Mouse (Mus musculus) MEL (cell line): ENCODE data around the gene Usp11.

Source experiments
- CTCF ChIP-seq, 3 experiments: IDR thresholded peaks in 2 of 3; conservative IDR thresholded peaks in 1 of 3; 2 replicates each; pipeline ENCODE4 v1.5.1; 2011 to 2012; ENCODE audit warnings: low read length in 3 of 3, low read depth in 2 of 3, mild to moderate bottlenecking in 2 of 3, improper control_type of control experiment in 1 of 3, inconsistent platforms in 1 of 3, mixed read lengths in 1 of 3, moderate library complexity in 1 of 3; ENCODE audit not compliant: control insufficient read depth in 1 of 3, insufficient read depth in 1 of 3, poor library complexity in 1 of 3, severe bottlenecking in 1 of 3
- EP300 ChIP-seq, 2 experiments: IDR thresholded peaks; 2 replicates each; pipeline ENCODE4 v1.6.1; 2011; ENCODE audit warnings: improper control_type of control experiment in 2 of 2, low read length in 2 of 2, low read depth in 1 of 2, mild to moderate bottlenecking in 1 of 2
- HCFC1 ChIP-seq: IDR thresholded peaks from 2 replicates; pipeline ENCODE4 v1.6.1; 2012; ENCODE audit warnings: low read depth, mild to moderate bottlenecking, inconsistent platforms, low read length, improper control_type of control experiment, moderate library complexity
- MAX ChIP-seq: IDR thresholded peaks from 2 replicates; pipeline ENCODE4 v1.6.1; 2011; ENCODE audit warnings: low read length, improper control_type of control experiment
- MEF2A ChIP-seq: IDR thresholded peaks from 2 replicates; pipeline ENCODE4 v1.6.1; 2014; ENCODE audit warnings: low read depth, mild to moderate bottlenecking, inconsistent platforms, low read length, improper control_type of control experiment; ENCODE audit not compliant: poor library complexity, insufficient replicate concordance, severe bottlenecking; ENCODE audit errors: extremely low read depth
- MXI1 ChIP-seq: IDR thresholded peaks from 2 replicates; pipeline ENCODE4 v1.6.1; 2011; ENCODE audit warnings: mild to moderate bottlenecking, low read depth, low read length, improper control_type of control experiment
- MYB ChIP-seq: IDR thresholded peaks from 2 replicates; pipeline ENCODE4 v1.6.1; 2011; ENCODE audit warnings: mild to moderate bottlenecking, low read depth, low read length, improper control_type of control experiment
- NRF1 ChIP-seq: IDR thresholded peaks from 2 replicates; pipeline ENCODE4 v1.6.1; 2014; ENCODE audit warnings: low read depth, mild to moderate bottlenecking, inconsistent platforms, low read length, improper control_type of control experiment, moderate library complexity; ENCODE audit not compliant: poor library complexity, insufficient read depth, severe bottlenecking
- POLR2A ChIP-seq, 2 experiments: IDR thresholded peaks; 2 replicates each; pipeline ENCODE4 v1.6.1; 2011 to 2012; ENCODE audit warnings: low read length in 2 of 2, mild to moderate bottlenecking in 2 of 2, control low read depth in 1 of 2, improper control_type of control experiment in 1 of 2, low read depth in 1 of 2, moderate library complexity in 1 of 2; ENCODE audit not compliant: control insufficient read depth in 1 of 2, insufficient read depth in 1 of 2, poor library complexity in 1 of 2
- POLR2AphosphoS5 ChIP-seq: IDR thresholded peaks from 2 replicates; pipeline ENCODE4 v1.6.1; 2012; ENCODE audit warnings: low read depth, borderline replicate concordance, mild to moderate bottlenecking, inconsistent platforms, low read length, moderate library complexity, mixed read lengths
- TAL1 ChIP-seq: IDR thresholded peaks from 2 replicates; pipeline ENCODE4 v1.6.1; 2012; ENCODE audit warnings: mild to moderate bottlenecking, inconsistent platforms, low read length, moderate library complexity, mixed read lengths
- TBP ChIP-seq: IDR thresholded peaks from 2 replicates; pipeline ENCODE4 v1.8.0; 2011; ENCODE audit warnings: low read depth, low read length, improper control_type of control experiment
- ZC3H11A ChIP-seq: IDR thresholded peaks from 2 replicates; pipeline ENCODE4 v1.6.1; 2012; ENCODE audit warnings: low read depth, mild to moderate bottlenecking, inconsistent platforms, low read length, improper control_type of control experiment

- TF ChIP-seq MXI1 (peak; percentile 19; the same call in 1 of the 2 replicates), NRF1 (no peak), CTCF (IDR thresholded peaks at IDR 0.05 in 2 of 3, conservative IDR thresholded peaks at IDR 0.05 in 1 of 3; ENCODE audit: control insufficient read depth in 1 of 3, insufficient read depth in 1 of 3, low read depth in 2 of 3, low read length in 3 of 3, poor library complexity in 1 of 3, severe bottlenecking in 1 of 3) (no peak), HCFC1 (no peak; the same call in 1 of the 2 replicates), MEF2A (no peak), ZC3H11A (no peak), TBP (peak; percentile 84), POLR2A (IDR thresholded peaks at IDR 0.05; ENCODE audit: control insufficient read depth in 1 of 2, insufficient read depth in 1 of 2, low read depth in 1 of 2, low read length in 2 of 2, poor library complexity in 1 of 2) (peak in 1 of 2 experiments; percentile 31; a peak in 2 of 4 replicates), EP300 (IDR thresholded peaks at IDR 0.05; ENCODE audit: low read depth in 1 of 2, low read length in 2 of 2) (no peak; a peak in 1 of 4 replicates), MAX (no peak; the same call in 1 of the 2 replicates), POLR2AphosphoS5 (no peak), MYB (peak; percentile 55), TAL1 (no peak)
Measured at GRCm38 (mm10) chrX:20704295-20705082, 783 bp downstream of the Usp11 start.
